Mouse (Mus musculus) liver, adult 2 months (tissue): Measurements from ENCODE around the gene Olfr1230.

Source experiments
- CTCF ChIP-seq: fragments of 200-500 bp; IDR thresholded peaks from 2 replicates; pipeline ENCODE4 v1.5.1; 2011; ENCODE audit warnings: low read depth, low read length, control low read depth
- POLR2A ChIP-seq: fragments of 200-500 bp; IDR thresholded peaks from 2 replicates; pipeline ENCODE4 v1.6.1; 2011; ENCODE audit warnings: low read length, control low read depth; ENCODE audit not compliant: insufficient read depth; ENCODE audit errors: extremely low read depth

DNA sequence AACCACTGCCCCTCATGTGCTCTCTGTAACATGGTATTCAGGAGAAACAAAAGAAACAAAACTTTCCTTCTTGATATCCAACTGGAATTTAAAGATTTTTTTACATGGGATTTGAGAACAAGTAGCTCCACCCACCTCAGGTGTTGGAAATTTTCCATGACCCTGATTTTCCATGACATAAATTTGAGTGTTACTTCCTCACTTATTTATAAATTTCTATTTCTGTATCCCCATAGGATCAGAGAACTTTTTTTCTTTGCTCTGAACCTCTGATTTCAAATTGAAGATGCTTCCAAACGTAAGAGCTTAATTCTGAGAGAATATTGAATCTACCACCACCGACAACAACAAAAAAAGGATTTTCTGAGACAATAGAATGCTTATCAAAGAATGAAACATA, 9.2 kb downstream of the Olfr1230 start, which contains the start of gene Olfr1229:
- TF ChIP-seq CTCF (no peak), POLR2A (no peak)
